Mouse (Mus musculus) kidney, postnatal 0 days (tissue): ENCODE measurements around the gene Agtpbp1. TPM values are rescaled to one million over a fixed set of nuclear protein-coding genes. Genes with fewer than 3 reads are reported as not detected.
"Not testable (repeated sequence)": the region's sequence is repeated elsewhere in the genome, so short reads cannot be mapped to it uniquely, and the experiment has no call there.

Source experiments
- ATAC-seq: fragments of 200-750 bp; cut with Nextera tagmentation; replicated peaks from 2 replicates; pipeline ENCODE4 v1.8.0; 2017; ENCODE audit warnings: low read depth, moderate number of reproducible peaks, moderate TSS enrichment, moderate library complexity; ENCODE audit not compliant: low FRiP score
- DNase-seq: peaks from one replicate; pipeline ENCODE4 v3.0.0-alpha.2; 2016; ENCODE audit warnings: low spot score
- H3K27ac ChIP-seq: fragments of 300-500 bp; sonication (generic); 2 replicates; pipeline ENCODE4 v1.5.1; 2014; ENCODE audit warnings: mild to moderate bottlenecking
- H3K27me3 ChIP-seq: fragments of 300-500 bp; sonication (generic); 2 replicates; pipeline ENCODE4 v1.6.1; 2014; ENCODE audit warnings: low read length, mixed read lengths; ENCODE audit not compliant: insufficient read depth
- H3K36me3 ChIP-seq: fragments of 300-500 bp; sonication (generic); 2 replicates; pipeline ENCODE4 v1.6.1; 2014; ENCODE audit warnings: low read length, mixed read lengths; ENCODE audit not compliant: insufficient read depth
- H3K4me1 ChIP-seq: fragments of 300-500 bp; sonication (generic); replicated peaks from 2 replicates; pipeline ENCODE4 v1.6.1; 2014; ENCODE audit warnings: antibody characterized with exemption, low read length, mixed read lengths; ENCODE audit not compliant: insufficient read depth
- H3K4me2 ChIP-seq: fragments of 300-500 bp; sonication (generic); 2 replicates; pipeline ENCODE4 v1.6.1; 2014; ENCODE audit warnings: mild to moderate bottlenecking, low read length, moderate library complexity, mixed read lengths
- H3K4me3 ChIP-seq: fragments of 300-500 bp; sonication (generic); replicated peaks from 2 replicates; pipeline ENCODE4 v1.5.1; 2014; ENCODE audit warnings: low read depth, low read length
- H3K9ac ChIP-seq: fragments of 300-500 bp; sonication (generic); 2 replicates; pipeline ENCODE4 v1.6.1; 2014; ENCODE audit warnings: low read depth, low read length
- H3K9me3 ChIP-seq: fragments of 300-500 bp; sonication (generic); replicated peaks from 2 replicates; pipeline ENCODE4 v1.6.1; 2016; ENCODE audit warnings: low read length, inconsistent platforms, mixed read lengths
- CTCF ChIP-seq: IDR thresholded peaks from 2 replicates; pipeline ENCODE4 v1.5.1; 2016; ENCODE audit warnings: antibody characterized with exemption, low read depth, mild to moderate bottlenecking, moderate library complexity
- WGBS: fragments of 180-500 bp; shearing (Covaris S2); extraction: QIAGEN DNeasy Blood & Tissue Kit; methylation state at CpG from one replicate; pipeline ENCODE4 v1.1.7; 2014; 5-methylcytosine and 5-hydroxymethylcytosine counted together
- polyA plus RNA-seq: library from polyadenylated mRNA; unstranded; fragments of >200 nt; fragmentation: Nextera tagmentation; extraction: Ambion mirVana; gene quantifications from 2 replicates; pipeline ENCODE4 v1.2.1, GENCODE M21; 2015

Agtpbp1 gene
- polyA plus RNA-seq, 1 experiment from 2014 or later: 10.1 TPM

GRCm38 (mm10) chr13:59604511-59604910, 19.5 kb upstream of the Agtpbp1 start:
- no peak for TF ChIP-seq CTCF
- H3K4me1 ChIP-seq: no peaks in the 10 kb centered on the region
- DNase-seq (no peak), ATAC-seq (no peak)
- H3K4me3 ChIP-seq: no peak overlapping the region
- H3K27me3 ChIP-seq: no peaks in the 10 kb centered on the region
- no peak overlapping the region for H3K4me2 ChIP-seq
- peaks cover 59% of the 10 kb centered on the region for H3K36me3 ChIP-seq
- no peak overlapping the region for H3K9ac ChIP-seq
- H3K9me3 ChIP-seq: no peaks in the 10 kb centered on the region
- no peak overlapping the region for H3K27ac ChIP-seq
- WGBS: 88% methylated on average over 1 of the region's 1 CpGs

GRCm38 (mm10) chr13:59603096-59603495, 18.1 kb upstream of the Agtpbp1 start:
- 95% methylated on average over 5 of the region's 5 CpGs for WGBS
- Histone ChIP-seq H3K4me3 (no peak overlapping the region), H3K27ac (no peak overlapping the region), H3K4me1 (no peaks in the 10 kb centered on the region), H3K36me3 (peaks cover 53% of the 10 kb centered on the region), H3K27me3 (no peaks in the 10 kb centered on the region), H3K9ac (no peak overlapping the region), H3K9me3 (no peaks in the 10 kb centered on the region), H3K4me2 (no peak overlapping the region)
- ATAC-seq: no peak
- no peak for TF ChIP-seq CTCF
- DNase-seq: no peak

- no peak overlapping the region for H3K27ac ChIP-seq
- ATAC-seq (no peak), DNase-seq (no peak)
- H3K9ac ChIP-seq: no peak overlapping the region
- H3K36me3 ChIP-seq: peaks cover 22% of the 10 kb centered on the region
- no peaks in the 10 kb centered on the region for H3K27me3 ChIP-seq
- no peak overlapping the region for H3K4me2 ChIP-seq
- no peaks in the 10 kb centered on the region for H3K9me3 ChIP-seq
- no peaks in the 10 kb centered on the region for H3K4me1 ChIP-seq
- H3K4me3 ChIP-seq: no peak overlapping the region
- no peak for TF ChIP-seq CTCF
- 97% methylated on average over 1 of the region's 1 CpGs for WGBS
Observed at GRCm38 (mm10) chr13:59592630-59593029, 7.6 kb upstream of the Agtpbp1 start.

GRCm38 (mm10) chr13:59592058-59592457, 7.0 kb upstream of the Agtpbp1 start:
- DNase-seq, H3K4me2 ChIP-seq, H3K27me3 ChIP-seq, ATAC-seq, H3K9ac ChIP-seq, H3K9me3 ChIP-seq, H3K27ac ChIP-seq, H3K4me1 ChIP-seq, H3K4me3 ChIP-seq: not testable (repeated sequence)
- H3K36me3 ChIP-seq: peaks cover 22% of the 10 kb centered on the region
- 95% methylated on average over 3 of the region's 3 CpGs for WGBS

- H3K4me3 ChIP-seq: no peak overlapping the region
- DNase-seq (no peak), ATAC-seq (no peak)
- H3K27ac ChIP-seq: no peak overlapping the region
- TF ChIP-seq CTCF: no peak
- H3K4me2 ChIP-seq: no peak overlapping the region
- H3K27me3 ChIP-seq: no peaks in the 10 kb centered on the region
- WGBS: 90% methylated on average over 4 of the region's 4 CpGs
- H3K9ac ChIP-seq: no peak overlapping the region
- no peaks in the 10 kb centered on the region for H3K9me3 ChIP-seq
- 0 out of 2 replicates have a peak, but pooled peaks cover 5% of the 10 kb centered on the region for H3K4me1 ChIP-seq
- peaks cover 18% of the 10 kb centered on the region for H3K36me3 ChIP-seq
Observed at GRCm38 (mm10) chr13:59590691-59591090, 5.7 kb upstream of the Agtpbp1 start.

GRCm38 (mm10) chr13:59589672-59590071, 4.6 kb upstream of the Agtpbp1 start:
- no peaks in the 10 kb centered on the region for H3K27me3 ChIP-seq
- H3K9ac ChIP-seq: no peak overlapping the region
- DNase-seq (no peak), ATAC-seq (no peak)
- no peak overlapping the region for H3K27ac ChIP-seq
- H3K9me3 ChIP-seq: no peaks in the 10 kb centered on the region
- peaks cover 15% of the 10 kb centered on the region for H3K36me3 ChIP-seq
- TF ChIP-seq CTCF: no peak
- no peak overlapping the region for H3K4me3 ChIP-seq
- no peak overlapping the region for H3K4me2 ChIP-seq
- 0 out of 2 replicates have a peak, but pooled peaks cover 5% of the 10 kb centered on the region for H3K4me1 ChIP-seq
- WGBS: 91% methylated on average over 4 of the region's 4 CpGs

GRCm38 (mm10) chr13:59587201-59587600, 2.2 kb upstream of the Agtpbp1 start:
- Histone ChIP-seq H3K4me3 (no peak overlapping the region), H3K9ac (peak overlapping the region; percentile 10; the same call in 1 of the 2 replicates), H3K27ac (no peak overlapping the region), H3K27me3 (no peaks in the 10 kb centered on the region), H3K36me3 (peaks cover 8% of the 10 kb centered on the region; the same call in 1 of the 2 replicates), H3K4me1 (0 out of 2 replicates have a peak, but pooled peaks cover 5% of the 10 kb centered on the region), H3K9me3 (no peaks in the 10 kb centered on the region), H3K4me2 (no peak overlapping the region)
- no peak for TF ChIP-seq CTCF
- ATAC-seq (no peak), DNase-seq (no peak)
- 95% methylated on average over 2 of the region's 2 CpGs for WGBS
